Mouse (Mus musculus) adrenal gland, adult 2 months (tissue): ENCODE measurements at regions not wholly inside any gene's neighbourhood (a gene's known extent, or its start where the extent isn't known, plus 50 kb on each side); places are given as distances from the start of the nearest gene placed in this dataset.

Experiments
- DNase-seq: peaks from one replicate; pipeline ENCODE4 v3.0.0; 2021

DNA sequence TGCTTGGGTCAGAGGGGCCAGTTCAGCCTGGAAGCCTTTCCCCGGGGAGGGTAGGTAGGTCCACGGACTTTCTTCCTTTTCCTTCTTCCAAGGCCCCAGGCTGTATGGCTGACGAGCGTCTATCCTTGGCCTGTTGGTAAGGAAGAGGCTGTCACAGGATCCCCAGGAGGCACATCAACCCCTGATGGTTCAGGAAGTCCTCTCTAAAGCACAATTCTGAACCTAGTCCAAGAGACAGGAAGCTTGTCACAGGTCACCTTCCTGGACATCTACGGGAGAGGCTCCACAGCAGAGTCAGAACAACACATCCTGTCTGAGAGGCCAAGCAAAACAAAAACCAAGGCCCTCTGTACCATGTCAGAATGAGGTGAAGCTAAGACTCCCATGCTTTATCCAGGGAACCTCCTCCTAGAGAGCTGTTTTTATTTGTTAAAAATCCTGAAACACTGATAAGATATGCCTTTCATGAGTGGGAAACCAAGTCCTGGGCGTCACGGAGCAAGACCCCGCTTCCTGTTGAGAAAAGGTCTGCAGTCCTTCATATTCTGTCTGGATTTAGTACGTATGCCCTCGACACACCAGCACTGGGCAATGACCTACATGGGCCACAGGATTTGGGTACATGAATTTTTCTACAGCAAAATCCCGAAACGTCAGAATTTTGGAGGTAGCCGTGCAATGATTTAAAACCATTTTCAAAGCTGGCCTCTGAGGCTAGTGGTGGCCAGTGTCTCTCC is 52.0 kb upstream of the Snrk start:
- DNase-seq: peak; percentile 64

DNA sequence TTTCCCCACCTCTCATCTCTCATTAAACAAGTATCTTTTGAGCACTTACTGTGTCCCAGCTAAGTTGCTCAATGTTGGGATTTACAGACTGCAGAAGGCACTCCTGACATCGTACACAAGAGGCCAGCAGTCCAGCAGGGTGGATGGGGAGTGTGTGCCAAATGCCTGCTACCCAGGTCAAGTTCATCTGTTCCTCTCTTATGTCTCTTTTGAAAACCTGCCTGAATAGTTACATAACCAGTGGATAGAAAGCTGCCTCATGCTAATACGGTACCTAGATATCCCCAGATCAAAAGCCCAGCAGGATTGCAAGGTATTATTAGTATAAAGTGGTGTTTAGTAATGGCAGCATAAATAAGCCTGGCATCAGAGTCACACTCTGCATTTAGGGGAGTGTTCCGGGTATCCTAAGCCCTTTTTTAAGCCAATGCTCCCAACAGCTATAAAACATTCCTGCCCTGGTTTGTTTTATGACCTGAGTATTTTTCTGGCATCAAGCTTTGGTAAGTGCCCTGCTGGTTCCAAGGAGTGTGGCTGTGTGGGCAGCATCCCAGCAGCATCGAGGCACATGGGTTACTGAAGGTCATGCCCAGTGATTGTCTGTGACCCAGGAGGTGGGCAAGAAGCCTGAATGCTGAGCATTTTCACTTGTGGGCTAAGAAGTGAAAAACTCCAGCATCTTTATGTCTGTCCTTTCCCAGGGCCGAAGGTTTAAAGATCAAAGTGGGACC is 59.1 kb upstream of the Pomgnt2 start:
- peak; percentile 47 for DNase-seq

DNA sequence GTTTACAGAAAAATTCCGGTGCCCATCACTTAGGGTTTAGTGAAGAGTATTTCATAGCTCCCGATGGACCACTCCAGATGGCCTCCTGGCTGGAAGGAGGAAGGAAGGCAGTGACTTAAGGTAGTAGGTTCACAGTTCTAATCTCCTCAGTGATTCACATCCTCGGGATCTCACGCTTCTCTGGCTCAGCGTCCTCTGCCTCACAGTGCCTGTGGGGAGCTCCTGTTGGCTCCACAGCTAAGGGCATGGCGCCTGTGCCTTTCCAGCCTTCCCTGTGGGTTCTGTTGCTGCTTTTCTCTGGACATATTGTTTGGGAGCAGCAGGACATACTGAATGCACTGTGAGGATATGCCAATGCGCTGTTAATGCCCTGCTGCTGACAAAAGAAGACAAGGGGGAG is 54.8 kb upstream of the Pomgnt2 start:
- DNase-seq: no peak

- DNase-seq: no peak
Measured at GRCm38 (mm10) chr9:122051096-122051495, 54.2 kb upstream of the Pomgnt2 start.

GRCm38 (mm10) chr9:122048999-122049398 is 52.1 kb upstream of the Pomgnt2 start:
- no peak for DNase-seq

DNA sequence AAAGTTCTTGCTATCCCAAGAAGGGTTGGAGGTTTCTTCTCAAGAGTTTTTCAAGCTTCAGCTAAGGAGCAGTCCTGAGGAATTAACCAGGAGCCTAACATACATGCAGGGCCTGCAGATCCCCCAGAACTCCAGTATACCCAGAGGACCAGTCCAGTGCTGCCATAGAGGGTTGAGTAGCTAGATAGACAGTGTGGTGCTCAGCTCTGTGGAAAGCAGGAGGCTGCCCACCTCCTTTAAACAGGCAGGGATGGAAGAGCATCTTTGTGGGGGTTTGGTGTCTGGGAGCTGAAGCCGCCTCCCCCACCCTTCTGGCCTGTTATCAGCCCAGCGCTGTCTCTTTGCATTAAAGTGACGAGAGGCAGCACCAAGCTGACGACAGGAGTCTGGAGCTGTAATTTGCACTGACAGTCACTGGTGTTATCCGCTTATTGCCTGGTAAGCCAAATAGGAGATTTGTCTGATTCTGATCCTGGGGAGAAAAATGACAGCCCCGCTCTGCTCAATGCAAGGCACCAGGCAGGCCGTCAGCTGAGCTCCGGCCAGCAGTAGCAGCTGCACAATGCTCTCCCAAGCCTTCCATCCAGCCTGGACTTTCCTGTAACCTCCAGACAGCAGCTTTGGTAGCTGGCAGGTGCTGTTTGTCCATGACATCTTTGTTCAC is 51.2 kb upstream of the Pomgnt2 start:
- DNase-seq: no peak
